Mouse (Mus musculus): ENCODE data around the gene Patl2. TPM values are rescaled to one million over a fixed set of nuclear protein-coding genes. Genes with fewer than 3 reads are reported as not detected.
"Not testable (repeated sequence)": the region's sequence is repeated elsewhere in the genome, so short reads cannot be mapped to it uniquely, and the experiment has no call there.

Gene Patl2
- polyA plus RNA-seq, 1 experiment from 2014 or later, result not detected

DNA sequence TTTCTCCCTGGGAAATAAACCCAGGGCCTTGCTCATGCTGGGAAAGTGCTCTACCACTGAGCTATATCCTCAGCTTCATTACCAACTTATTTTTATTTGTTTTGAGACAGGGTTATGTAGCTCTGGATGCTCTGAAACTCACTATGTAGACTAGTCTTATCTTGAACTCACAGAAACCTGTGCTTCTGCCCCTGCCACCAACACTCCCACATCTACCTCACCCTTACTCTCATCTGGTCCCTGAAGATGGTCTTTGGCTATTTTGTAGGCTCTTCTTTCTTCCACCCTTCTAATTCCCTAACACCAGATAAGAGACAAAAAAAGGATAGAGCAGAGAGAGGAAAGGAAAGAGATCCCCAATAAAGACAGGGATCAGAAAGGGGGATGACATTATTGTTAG, 37.7 kb upstream of the Patl2 start:
- no peak for ATAC-seq (ENCODE audit: insufficient number of reproducible peaks, insufficient read depth, low FRiP score, low read depth)
- Histone ChIP-seq H3K4me2 (ENCODE audit: low read length) (no peak overlapping the region), H3K27me3 (ENCODE audit: control insufficient read depth, insufficient read depth, low read length) (no peaks in the 10 kb centered on the region)

DNA sequence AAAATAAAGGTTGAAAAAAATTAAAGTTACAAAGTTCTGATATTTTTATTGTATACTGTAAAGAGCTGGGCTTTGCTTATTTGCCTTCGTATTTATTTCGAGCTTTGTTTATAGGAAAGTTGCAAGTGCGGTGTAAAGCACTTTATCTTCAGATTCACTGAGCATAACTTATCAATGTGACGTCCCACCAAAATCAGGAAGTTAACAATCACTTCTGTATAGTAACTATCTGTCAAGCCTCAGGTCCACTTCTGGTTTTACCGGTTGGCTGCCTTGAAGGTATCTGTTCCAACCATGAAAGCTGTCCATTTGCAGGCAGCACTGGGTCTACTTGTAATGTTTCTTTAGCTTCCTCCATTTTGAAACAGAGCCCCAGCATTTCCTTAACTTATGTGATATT, 36.3 kb upstream of the Patl2 start:
- H3K36me3 ChIP-seq (ENCODE audit: control insufficient read depth, insufficient read depth, low read length), result no peaks in the 10 kb centered on the region
- peaks cover 0 to 3% of the 10 kb centered on the region in 2 experiments; a peak in 2 of 4 replicates for H3K4me1 ChIP-seq (ENCODE audit: control insufficient read depth in 2 of 2, insufficient read depth in 2 of 2, low read length in 2 of 2)
- no peak for ATAC-seq (ENCODE audit: insufficient number of reproducible peaks, insufficient read depth, low FRiP score, low read depth)
- H3K4me2 ChIP-seq (ENCODE audit: low read length), result no peak overlapping the region
- H3K27me3 ChIP-seq (ENCODE audit: control insufficient read depth, insufficient read depth, low read length), result no peaks in the 10 kb centered on the region
- WGBS, result 66% methylated on average over 5 of the region's 5 CpGs
- no peak overlapping the region for H3K4me3 ChIP-seq (ENCODE audit: control insufficient read depth in 1 of 2, insufficient read depth in 1 of 2, low read depth in 1 of 2, low read length in 2 of 2)
- H3K9me3 ChIP-seq (ENCODE audit: control insufficient read depth, low read length), result no peaks in the 10 kb centered on the region
- no peak overlapping the region for H3K9ac ChIP-seq (ENCODE audit: low read length)
- no peak overlapping the region for H3K27ac ChIP-seq (replicated peaks in 1 of 2; ENCODE audit: control insufficient read depth in 1 of 2, insufficient read depth in 1 of 2, low read depth in 2 of 2, low read length in 2 of 2)

More for the DNA sequence above, 37.7 kb upstream of the Patl2 start:
- Histone ChIP-seq H3K9me3 (ENCODE audit: control insufficient read depth, low read length) (no peaks in the 10 kb centered on the region), H3K9ac (ENCODE audit: low read length) (no peak overlapping the region), H3K4me3 (ENCODE audit: control insufficient read depth in 1 of 2, insufficient read depth in 1 of 2, low read depth in 1 of 2, low read length in 2 of 2) (no peak overlapping the region), H3K4me1 (ENCODE audit: control insufficient read depth in 2 of 2, insufficient read depth in 2 of 2, low read length in 2 of 2) (peaks cover 0 to 3% of the 10 kb centered on the region in 2 experiments; a peak in 2 of 4 replicates), H3K27ac (replicated peaks in 1 of 2; ENCODE audit: control insufficient read depth in 1 of 2, insufficient read depth in 1 of 2, low read depth in 2 of 2, low read length in 2 of 2) (no peak overlapping the region), H3K36me3 (ENCODE audit: control insufficient read depth, insufficient read depth, low read length) (no peaks in the 10 kb centered on the region)

DNA sequence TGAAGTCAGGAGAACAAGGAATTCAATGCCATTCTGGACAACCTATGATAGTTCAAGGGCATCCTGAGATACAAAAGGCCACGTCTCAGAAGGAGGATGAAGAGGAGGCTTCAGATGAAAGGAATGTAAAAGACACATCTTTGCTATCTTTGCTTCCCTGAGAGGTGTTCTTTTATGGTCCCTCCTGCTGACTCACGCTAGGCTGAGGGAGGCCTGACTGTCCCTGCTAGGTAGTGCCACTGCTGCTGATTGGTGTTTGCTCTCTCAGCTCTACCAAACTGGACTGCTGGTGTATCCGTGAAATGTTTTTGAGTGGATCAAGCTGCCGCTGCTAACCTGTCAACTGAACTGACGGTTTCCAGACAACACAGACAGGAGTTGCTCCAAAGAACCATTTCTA, 35.8 kb upstream of the Patl2 start:
- WGBS, result 16% methylated on average over 5 of the region's 5 CpGs

DNA sequence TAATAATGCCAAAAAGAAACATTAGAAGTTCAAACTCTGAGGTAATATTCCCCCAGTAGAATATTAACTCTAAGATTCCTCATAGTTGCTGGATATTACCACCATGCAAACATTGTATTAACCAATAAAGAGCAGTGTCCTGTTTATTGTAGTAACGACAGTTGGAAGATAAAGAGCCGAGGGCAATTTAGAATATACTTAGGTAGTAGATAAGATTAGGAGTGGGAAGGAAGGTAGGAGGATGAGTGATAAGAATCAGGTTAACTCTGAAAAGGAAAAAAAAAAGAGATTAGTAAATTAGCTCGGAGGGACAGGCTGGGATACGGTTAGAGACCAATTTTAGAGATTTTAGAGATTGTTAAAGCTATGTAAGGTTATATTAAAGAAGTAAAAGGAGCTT, 35.4 kb upstream of the Patl2 start:
- WGBS, result 20% methylated on average over 4 of the region's 4 CpGs
- Histone ChIP-seq H3K4me3 (ENCODE audit: control insufficient read depth in 1 of 2, insufficient read depth in 1 of 2, low read depth in 1 of 2, low read length in 2 of 2) (no peak overlapping the region), H3K4me2 (ENCODE audit: low read length) (no peak overlapping the region), H3K4me1 (ENCODE audit: control insufficient read depth in 2 of 2, insufficient read depth in 2 of 2, low read length in 2 of 2) (peaks cover 0 to 3% of the 10 kb centered on the region in 2 experiments; a peak in 2 of 4 replicates), H3K27me3 (ENCODE audit: control insufficient read depth, insufficient read depth, low read length) (no peaks in the 10 kb centered on the region), H3K27ac (replicated peaks in 1 of 2; ENCODE audit: control insufficient read depth in 1 of 2, insufficient read depth in 1 of 2, low read depth in 2 of 2, low read length in 2 of 2) (no peak overlapping the region), H3K9ac (ENCODE audit: low read length) (no peak overlapping the region), H3K9me3 (ENCODE audit: control insufficient read depth, low read length) (no peaks in the 10 kb centered on the region), H3K36me3 (ENCODE audit: control insufficient read depth, insufficient read depth, low read length) (no peaks in the 10 kb centered on the region)
- ATAC-seq (ENCODE audit: insufficient number of reproducible peaks, insufficient read depth, low FRiP score, low read depth), result no peak

More for the DNA sequence above, 35.8 kb upstream of the Patl2 start:
- no peaks in the 10 kb centered on the region for H3K9me3 ChIP-seq (ENCODE audit: control insufficient read depth, low read length)
- H3K4me3 ChIP-seq (ENCODE audit: control insufficient read depth in 1 of 2, insufficient read depth in 1 of 2, low read depth in 1 of 2, low read length in 2 of 2), result no peak overlapping the region
- no peaks in the 10 kb centered on the region for H3K36me3 ChIP-seq (ENCODE audit: control insufficient read depth, insufficient read depth, low read length)
- H3K9ac ChIP-seq (ENCODE audit: low read length), result no peak overlapping the region
- H3K27me3 ChIP-seq (ENCODE audit: control insufficient read depth, insufficient read depth, low read length), result no peaks in the 10 kb centered on the region
- H3K4me1 ChIP-seq (ENCODE audit: control insufficient read depth in 2 of 2, insufficient read depth in 2 of 2, low read length in 2 of 2), result peaks cover 0 to 3% of the 10 kb centered on the region in 2 experiments; a peak in 2 of 4 replicates
- H3K27ac ChIP-seq (replicated peaks in 1 of 2; ENCODE audit: control insufficient read depth in 1 of 2, insufficient read depth in 1 of 2, low read depth in 2 of 2, low read length in 2 of 2), result no peak overlapping the region
- H3K4me2 ChIP-seq (ENCODE audit: low read length), result no peak overlapping the region
- no peak for ATAC-seq (ENCODE audit: insufficient number of reproducible peaks, insufficient read depth, low FRiP score, low read depth)

DNA sequence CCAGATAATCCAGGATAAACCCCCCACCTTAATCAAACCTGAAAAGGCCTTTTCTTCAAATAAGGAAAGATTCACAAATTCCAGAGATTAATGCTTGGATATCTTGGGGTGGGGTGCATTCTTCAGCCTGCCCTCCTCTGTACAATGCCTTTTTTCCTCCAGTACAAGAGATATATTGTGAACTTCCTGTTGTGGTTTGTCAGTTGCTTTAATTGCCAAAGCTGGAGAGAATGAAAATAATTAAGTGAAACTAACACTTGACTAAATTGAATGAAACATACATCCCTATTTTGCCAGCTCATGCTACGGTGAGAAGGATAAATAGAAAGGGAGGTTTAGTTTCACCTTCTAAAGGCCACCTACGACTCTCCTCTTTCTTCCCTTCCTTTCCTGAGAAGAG, 32.2 kb upstream of the Patl2 start:
- Histone ChIP-seq H3K27ac (replicated peaks in 1 of 2; ENCODE audit: control insufficient read depth in 1 of 2, insufficient read depth in 1 of 2, low read depth in 2 of 2, low read length in 2 of 2) (no peak overlapping the region), H3K36me3 (ENCODE audit: control insufficient read depth, insufficient read depth, low read length) (no peaks in the 10 kb centered on the region), H3K9ac (ENCODE audit: low read length) (no peak overlapping the region), H3K4me2 (ENCODE audit: low read length) (no peak overlapping the region), H3K4me3 (ENCODE audit: control insufficient read depth in 1 of 2, insufficient read depth in 1 of 2, low read depth in 1 of 2, low read length in 2 of 2) (no peak overlapping the region), H3K4me1 (ENCODE audit: control insufficient read depth in 2 of 2, insufficient read depth in 2 of 2, low read length in 2 of 2) (peaks cover 0 to 3% of the 10 kb centered on the region in 2 experiments; a peak in 2 of 4 replicates), H3K27me3 (ENCODE audit: control insufficient read depth, insufficient read depth, low read length) (no peaks in the 10 kb centered on the region), H3K9me3 (ENCODE audit: control insufficient read depth, low read length) (no peaks in the 10 kb centered on the region)
- ATAC-seq (ENCODE audit: insufficient number of reproducible peaks, insufficient read depth, low FRiP score, low read depth), result no peak
- WGBS, result 78% methylated on average over 2 of the region's 2 CpGs

DNA sequence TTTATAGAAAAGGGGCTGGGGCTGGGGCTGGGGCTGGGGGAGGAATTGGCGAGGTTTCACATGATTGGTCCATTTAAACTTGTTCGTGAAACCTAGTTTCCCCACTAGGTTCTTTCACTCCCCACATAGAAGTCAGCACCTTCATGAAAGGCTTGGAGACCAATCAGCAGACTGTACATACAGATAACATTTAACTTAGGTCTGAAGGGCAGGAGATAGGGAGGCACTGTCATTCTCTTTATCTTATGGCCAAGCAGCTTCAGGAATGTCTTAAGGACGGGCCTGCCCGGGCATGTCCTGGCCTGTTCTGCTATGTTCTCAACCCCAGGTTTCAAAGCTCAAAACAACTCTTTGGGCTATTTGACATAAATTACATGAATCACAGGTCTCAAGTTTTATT, 31.1 kb upstream of the Patl2 start:
- H3K4me3 ChIP-seq (ENCODE audit: control insufficient read depth in 1 of 2, insufficient read depth in 1 of 2, low read depth in 1 of 2, low read length in 2 of 2); H3K4me1 ChIP-seq (ENCODE audit: control insufficient read depth in 2 of 2, insufficient read depth in 2 of 2, low read length in 2 of 2); H3K27ac ChIP-seq (replicated peaks in 1 of 2; ENCODE audit: control insufficient read depth in 1 of 2, insufficient read depth in 1 of 2, low read depth in 2 of 2, low read length in 2 of 2); H3K9me3 ChIP-seq (ENCODE audit: control insufficient read depth, low read length); ATAC-seq (ENCODE audit: insufficient number of reproducible peaks, insufficient read depth, low FRiP score, low read depth); H3K36me3 ChIP-seq (ENCODE audit: control insufficient read depth, insufficient read depth, low read length); H3K4me2 ChIP-seq (ENCODE audit: low read length); H3K27me3 ChIP-seq (ENCODE audit: control insufficient read depth, insufficient read depth, low read length); H3K9ac ChIP-seq (ENCODE audit: low read length): not testable (repeated sequence)
- WGBS, result 72% methylated on average over 4 of the region's 4 CpGs

DNA sequence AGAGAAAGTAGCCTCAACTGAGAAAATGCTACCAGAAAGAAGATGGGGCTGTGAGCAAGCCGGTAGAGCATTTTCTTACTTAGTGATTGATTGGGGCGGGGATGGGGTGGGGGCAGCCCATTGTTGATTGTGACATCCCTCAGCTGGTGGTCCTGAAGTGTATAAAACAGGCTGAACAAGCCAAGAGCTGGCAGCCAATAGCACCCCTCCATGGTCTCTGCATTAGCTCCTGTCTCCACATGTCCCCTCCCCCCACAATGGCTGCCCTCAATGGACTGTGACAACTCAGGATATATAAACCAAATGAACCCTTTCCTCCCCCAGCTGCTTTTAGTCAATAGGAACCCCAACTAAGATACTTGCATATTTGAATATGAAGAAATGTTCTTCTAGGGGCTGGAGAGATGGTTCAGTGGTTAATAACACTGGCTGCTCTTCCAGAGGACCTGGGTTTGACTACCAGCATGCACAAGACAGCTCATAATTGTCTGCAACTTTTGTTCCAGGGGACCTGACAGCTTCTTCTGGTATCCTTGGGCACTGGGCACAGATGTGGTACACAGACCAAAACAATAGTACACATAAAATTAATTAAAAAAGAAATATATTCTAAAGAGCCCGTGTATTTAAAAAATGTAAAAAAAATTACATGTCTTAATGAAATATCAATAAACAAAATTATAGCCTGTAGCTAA, 24.7 kb upstream of the Patl2 start:
- ATAC-seq (ENCODE audit: insufficient number of reproducible peaks, insufficient read depth, low FRiP score, low read depth), result no peak

More for the DNA sequence above, 24.7 kb upstream of the Patl2 start:
- Histone ChIP-seq H3K4me3 (ENCODE audit: control insufficient read depth in 1 of 2, insufficient read depth in 1 of 2, low read depth in 1 of 2, low read length in 2 of 2) (no peak overlapping the region), H3K9ac (ENCODE audit: low read length) (no peak overlapping the region), H3K4me2 (ENCODE audit: low read length) (no peak overlapping the region), H3K27ac (replicated peaks in 1 of 2; ENCODE audit: control insufficient read depth in 1 of 2, insufficient read depth in 1 of 2, low read depth in 2 of 2, low read length in 2 of 2) (no peak overlapping the region), H3K27me3 (ENCODE audit: control insufficient read depth, insufficient read depth, low read length) (no peaks in the 10 kb centered on the region), H3K4me1 (ENCODE audit: control insufficient read depth in 2 of 2, insufficient read depth in 2 of 2, low read length in 2 of 2) (no peaks in the 10 kb centered on the region; a peak in 1 of 4 replicates), H3K36me3 (ENCODE audit: control insufficient read depth, insufficient read depth, low read length) (no peaks in the 10 kb centered on the region), H3K9me3 (ENCODE audit: control insufficient read depth, low read length) (no peaks in the 10 kb centered on the region)
- WGBS, result 88% methylated on average over 3 of the region's 3 CpGs

Data from heart, embryonic 14.5 days (tissue).